Mouse (Mus musculus) liver, embryonic 15.5 days (tissue): ENCODE measurements around the gene Cdc73. TPM values are rescaled to one million over a fixed set of nuclear protein-coding genes. Genes with fewer than 3 reads are reported as not detected.

Experiments used
- polyA plus RNA-seq: library from polyadenylated mRNA; unstranded; fragments of >200 nt; fragmentation: Nextera tagmentation; extraction: Ambion mirVana; gene quantifications from 2 replicates; pipeline ENCODE4 v1.2.1, GENCODE M21; 2015

Gene Cdc73
- polyA plus RNA-seq, 1 experiment from 2014 or later: 12.7 TPM

Other genes with a start within 250 kb of the Cdc73 start
- 0.07 and 0.08 TPM in 2 replicates for gene B3galt2, start 62.2 kb downstream of the Cdc73 start, polyA plus RNA-seq
- 41.4 and 51.2 TPM in 2 replicates for gene Glrx2, start 13.4 kb upstream of the Cdc73 start, polyA plus RNA-seq
- 1.4 and 1.5 TPM in 2 replicates for gene Trove2, start 74.2 kb upstream of the Cdc73 start, polyA plus RNA-seq
- gene Uchl5, start 74.4 kb upstream of the Cdc73 start, polyA plus RNA-seq: 66.6 and 68.9 TPM in 2 replicates